Mouse (Mus musculus) kidney, postnatal 25 days (tissue): ENCODE measurements around the gene Ppie.
"Not testable (repeated sequence)": the region's sequence is repeated elsewhere in the genome, so short reads cannot be mapped to it uniquely, and the experiment has no call there.

Experiments
- DNase-seq, 2 experiments: peaks; one replicate each; pipeline ENCODE4 v3.0.0; 2021; ENCODE audit warnings: mixed read lengths in 2 of 2

Gene Ppie

DNA sequence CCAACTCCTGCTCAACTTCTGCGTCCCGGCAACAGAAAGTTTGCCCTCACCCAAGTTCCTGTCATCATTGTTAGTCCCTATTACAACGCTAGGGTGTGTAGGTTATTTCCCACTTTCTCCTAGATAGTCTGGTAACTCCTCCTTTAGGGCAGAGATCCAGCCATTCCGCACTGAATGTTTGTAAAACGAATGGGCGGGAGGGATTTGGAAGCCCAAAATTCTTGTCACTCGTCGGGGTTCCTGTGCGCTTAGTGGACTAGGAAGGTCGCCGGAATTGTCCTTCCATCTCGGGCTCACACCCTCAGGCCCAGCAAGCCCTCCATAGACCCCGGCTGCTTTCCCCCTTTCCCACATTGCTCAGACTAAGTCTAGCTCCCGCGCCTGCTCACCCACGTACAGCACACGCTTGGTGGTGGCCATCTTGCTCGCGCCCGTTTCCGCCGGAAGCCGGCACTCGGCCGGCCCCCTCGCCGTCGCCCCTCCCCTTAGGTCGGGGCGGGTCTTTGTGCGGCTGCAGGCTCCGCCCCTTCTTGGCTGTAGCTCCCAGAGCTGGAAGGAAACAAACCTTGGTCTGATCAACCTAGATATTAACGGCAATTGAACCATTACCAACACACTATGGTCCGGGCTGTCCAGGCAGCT, at the start of gene Ppie:
Gene Ppie, minus strand, starts transcription at position 439 of the 642 bp plus-strand sequence.
- DNase-seq: peak; percentile 87 to 88

DNA sequence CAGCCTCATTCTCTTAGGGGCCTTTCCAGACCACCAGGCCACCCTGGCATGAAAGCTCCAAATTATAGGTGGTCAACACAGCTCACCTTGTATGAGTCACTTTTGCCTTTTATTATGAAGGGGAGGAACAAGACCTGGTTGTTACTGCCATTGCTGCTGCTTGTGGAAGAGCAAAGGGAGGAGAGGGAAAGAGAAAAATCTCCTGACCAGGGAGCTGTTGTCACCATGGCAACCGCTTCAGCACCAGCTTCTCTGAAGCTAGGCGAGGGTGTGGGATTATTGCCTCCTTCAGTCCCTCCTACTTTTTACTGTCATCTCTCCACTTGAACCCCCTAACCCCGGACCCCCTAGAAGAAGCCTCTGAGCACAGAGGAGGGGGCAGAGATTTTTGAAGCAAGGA, 45.1 kb upstream of the Ppie start:
- no peak for DNase-seq

DNA sequence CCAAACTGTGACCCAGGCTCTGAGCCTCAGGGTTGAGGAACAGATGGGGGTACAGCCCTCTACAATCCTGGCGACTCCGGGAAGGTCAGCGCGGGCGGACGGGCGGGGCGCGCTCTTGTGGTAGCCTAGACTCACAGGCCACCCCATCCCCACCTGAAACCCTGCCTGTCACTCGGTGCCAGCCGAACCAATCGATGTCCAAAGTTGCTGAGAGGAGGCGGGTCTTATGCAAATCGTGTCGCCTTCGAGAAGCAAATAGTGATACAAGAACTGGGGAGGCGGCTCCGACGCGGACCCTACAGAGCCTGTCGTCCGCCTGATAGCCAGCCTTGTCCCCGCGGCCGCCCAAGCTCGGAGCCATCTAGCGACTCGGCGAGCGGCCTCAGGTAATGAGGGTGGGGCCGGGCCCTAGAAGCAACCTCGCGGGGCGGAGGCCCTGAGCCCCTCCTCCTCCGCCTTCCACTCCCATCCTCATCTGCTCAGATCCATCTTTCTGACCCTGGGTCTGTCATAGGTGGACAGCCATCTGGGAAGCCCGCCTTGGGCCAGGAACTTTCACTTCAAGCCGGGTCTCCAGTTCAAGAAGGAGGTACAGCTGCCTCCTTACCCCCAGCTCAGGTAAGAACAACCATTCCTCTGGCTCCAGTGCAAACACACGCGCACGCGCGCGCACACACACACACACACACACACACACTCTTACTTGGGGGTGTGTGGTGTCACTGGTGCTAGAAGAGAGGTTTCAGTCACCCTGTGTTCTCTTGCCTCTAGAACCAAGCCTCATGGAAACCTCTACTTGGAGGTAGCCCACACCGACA, 43.7 kb upstream of the Ppie start:
- DNase-seq: peak; percentile 68 to 85

DNA sequence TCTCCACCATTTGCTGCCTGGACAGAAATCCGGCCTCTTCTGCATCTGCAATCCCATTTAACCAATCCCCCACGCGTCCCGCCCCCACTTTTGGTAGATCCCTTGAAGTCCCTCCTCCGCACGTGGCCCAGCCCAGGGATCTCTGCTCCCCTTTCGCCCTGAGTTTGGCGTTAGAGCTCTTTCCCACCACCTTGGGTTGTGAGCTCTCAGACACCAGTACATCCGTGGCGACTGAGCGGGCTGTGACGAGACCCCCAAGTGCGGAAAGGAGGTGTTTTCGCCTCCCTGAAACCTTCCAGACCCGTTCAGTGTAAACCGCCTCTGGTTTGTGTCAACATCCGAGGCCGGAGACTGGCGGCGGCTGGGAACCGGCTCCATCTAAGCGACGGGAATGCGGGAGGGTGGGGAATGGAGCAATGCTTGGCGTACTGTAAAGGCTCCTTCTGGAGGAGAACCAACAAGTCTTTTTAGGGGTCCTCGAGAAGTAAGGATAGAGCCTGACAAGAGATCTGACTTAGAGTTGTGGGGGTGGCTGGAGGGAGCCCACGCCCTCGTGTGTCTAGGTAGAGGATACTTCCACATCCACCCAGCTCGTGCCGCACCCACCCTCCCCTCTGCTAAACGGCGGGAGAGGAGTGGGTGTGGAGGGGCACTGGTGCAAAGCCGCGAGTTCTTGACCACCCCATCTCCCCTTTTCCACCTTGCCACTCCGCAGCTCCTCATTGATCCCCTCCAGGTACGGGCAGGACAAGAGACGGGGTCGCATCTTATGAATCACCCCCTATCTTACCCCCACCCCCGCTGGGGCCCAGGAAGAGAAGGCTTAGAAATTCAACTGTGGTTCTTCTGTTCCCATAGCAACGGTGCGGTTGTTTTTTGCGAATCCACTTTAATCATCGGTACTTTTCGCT, 42.8 kb upstream of the Ppie start, which contains the start of gene Hpcal4:
Gene Hpcal4, plus strand, starts transcription at position 900 of the 911 bp plus-strand sequence.
- peak in 1 of 2 experiments; percentile 19 for DNase-seq

DNA sequence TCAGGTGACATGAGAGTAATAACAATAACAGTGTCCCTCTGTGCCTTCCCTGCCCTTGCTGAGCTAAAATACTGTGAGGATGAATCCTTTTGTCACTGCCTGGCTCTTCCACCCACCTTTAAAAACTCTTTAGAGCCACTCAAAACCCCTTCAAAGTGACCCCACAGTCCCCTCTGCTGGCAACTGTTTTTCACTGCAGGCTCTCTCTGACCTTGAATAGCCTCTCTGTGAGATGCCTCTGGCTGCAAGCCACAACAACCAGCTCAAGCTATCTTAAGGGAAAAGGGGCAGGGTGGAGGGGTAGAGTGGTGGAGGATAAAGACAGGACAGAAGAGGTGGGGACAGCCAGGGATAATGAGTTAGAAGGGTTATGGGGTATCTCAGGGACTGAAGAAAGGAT, 32.1 kb upstream of the Ppie start:
- DNase-seq: no peak

DNA sequence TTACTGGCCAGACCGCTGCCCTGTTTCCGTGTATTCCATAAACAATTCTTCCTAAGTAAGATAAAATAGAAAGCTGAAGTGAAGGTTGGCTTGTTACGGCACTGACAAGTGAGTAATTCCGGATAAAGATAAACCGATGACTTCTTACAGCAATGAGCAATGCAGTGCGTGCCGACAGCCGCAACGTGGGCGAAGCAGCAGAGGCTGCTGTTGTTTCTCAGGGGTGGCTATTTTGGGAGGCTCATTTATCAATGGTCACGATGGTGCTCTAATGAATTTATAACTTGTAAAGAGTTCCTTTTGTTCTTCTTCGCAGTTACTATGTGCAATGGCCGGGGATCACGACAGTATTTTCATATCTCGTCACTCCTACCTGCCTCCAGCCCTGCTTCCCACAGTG, 24.4 kb upstream of the Ppie start:
- DNase-seq: no peak

DNA sequence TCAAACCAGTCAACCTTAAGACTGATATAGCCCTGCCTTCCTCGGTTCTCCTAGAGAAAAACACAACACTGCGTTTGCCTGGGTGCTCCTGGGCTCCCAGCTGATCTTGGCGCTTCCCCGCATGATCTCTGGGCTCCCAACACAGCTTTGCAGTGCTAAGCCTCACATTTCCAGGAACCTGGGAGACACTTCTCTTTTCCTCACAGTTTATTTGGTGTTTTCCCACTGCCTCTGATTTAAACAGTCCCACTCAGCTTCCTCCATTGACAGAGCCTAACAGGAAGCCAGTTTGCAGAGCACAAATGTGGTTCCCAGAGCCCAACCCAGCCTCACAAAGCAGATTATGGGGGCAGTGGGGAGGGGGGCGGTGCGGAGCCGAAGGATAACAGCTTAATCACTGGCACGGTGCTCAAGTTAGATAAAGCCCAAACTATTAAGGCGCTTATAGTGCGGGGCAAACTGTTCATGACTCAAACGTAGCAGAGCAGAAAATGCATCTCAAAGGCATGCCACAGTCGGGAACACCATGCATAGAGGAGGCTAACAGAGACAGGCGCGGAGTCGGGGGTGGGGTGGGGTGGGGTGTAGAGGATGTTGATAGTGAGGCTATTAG, 22.7 kb upstream of the Ppie start:
- DNase-seq: no peak

DNA sequence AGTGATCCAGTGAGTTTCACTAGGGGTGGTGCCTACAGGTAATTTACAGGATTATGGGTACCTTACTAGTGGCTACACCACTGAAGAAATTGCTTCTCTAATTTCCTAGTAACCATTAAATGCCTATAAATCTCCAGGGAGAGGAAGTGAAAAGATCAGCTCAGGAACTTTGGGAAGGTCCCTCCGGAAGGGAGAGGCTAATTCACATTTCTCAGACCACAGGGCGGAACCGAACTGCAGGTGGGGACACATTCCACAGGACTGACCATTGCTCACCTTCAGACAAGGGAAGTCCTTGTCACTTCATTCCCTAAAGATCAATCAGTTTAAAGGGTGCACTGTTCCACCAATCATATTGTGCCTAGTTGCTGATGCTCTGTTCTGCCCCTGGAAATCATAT, 21.5 kb upstream of the Ppie start:
- not testable (repeated sequence) for DNase-seq

DNA sequence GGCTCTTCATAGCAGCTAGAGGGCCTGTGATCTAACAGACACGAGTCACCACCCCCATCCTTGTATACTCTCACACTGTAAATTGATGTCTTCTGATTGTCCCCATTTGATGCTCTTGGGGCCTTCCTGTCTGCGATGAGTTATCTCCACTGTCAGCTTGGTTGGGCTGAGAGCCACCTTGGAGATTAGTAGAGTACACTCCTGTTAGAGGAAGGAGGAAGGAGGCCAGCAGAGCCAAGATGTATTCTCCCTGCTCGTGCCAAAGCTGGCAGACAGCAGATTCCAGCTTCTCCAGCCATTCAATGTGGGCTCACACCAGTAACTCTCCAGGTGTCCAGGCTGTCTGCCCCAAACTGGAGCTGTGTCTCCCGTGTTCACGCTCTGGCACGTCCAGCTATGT, 20.8 kb upstream of the Ppie start:
- no peak for DNase-seq

DNA sequence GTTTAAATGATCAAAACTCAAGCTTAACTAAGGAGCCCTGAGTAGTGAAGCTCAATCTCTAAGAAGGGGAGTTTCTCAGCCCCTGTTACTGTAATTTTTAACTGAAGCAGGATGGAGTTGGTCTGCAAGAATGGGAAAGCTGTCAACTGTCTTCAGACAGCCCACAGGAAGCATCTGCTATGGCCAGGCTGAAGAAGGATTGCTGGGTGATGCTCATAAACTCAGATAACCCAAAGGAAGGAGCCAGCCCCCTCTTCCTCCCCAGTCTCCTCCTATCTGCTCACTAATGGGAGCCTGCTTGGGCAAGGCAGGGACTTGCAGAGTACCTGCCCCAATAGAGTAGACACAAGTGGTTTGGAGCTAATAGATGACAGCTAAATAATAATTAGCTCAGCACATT, 16.1 kb upstream of the Ppie start:
- no peak for DNase-seq

DNA sequence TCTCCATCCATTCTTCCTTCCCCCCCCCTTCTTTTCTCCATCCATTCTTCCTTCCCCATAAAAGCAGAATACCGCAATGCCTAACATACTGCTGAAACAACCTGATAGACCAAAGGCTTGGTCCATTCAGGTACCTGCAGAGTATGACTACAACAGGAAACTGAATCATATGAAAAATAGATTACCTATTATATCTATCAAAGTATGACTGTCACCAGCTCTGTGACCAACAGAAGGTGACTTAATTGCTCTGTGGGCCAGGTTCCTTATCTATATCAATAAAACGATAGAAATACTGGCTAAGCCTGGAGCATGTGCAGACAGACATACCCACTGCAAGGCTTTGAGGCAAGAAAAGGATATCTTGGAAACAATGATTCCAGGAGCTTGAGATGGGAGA, 15.7 kb upstream of the Ppie start:
- no peak for DNase-seq

DNA sequence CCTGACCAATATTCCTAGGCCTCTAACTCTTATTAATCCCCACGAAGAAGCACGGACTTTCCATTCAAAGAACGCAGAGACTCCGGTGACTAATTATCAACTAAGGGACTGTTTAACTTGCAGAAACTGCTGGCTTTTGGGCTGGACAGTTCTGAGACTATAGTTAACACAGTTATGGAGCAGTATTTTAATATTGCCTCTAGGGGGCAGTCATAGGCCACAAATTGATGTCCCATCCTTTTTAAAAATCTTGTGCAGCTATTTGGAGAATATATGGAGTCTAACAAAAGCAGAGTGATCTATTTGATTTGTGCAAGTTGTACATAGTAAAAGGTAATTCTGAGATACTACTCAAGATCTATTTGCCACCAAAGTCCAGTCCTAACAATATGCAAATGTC, 15.3 kb upstream of the Ppie start:
- DNase-seq: peak in 1 of 2 experiments; percentile 18

DNA sequence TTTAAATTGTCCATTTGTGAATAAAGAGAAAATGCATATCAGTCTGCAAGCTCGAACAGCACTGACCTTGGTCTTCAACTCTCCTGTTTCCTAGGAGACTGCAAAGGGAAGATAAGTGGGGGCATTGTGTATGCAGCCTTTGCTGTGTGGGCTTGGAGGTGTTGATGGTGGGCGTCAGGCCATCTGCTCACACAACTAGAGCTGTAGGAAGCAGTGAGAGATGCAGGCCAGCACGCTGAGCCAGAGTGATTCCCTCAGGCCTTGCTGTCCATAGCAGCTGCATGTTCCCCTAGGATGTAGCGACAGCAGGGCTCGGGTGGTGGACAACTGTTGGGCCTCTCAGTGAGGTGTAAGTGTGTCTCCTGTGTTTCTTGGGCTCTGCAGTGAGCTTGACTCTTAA, 13.2 kb upstream of the Ppie start:
- DNase-seq: no peak

DNA sequence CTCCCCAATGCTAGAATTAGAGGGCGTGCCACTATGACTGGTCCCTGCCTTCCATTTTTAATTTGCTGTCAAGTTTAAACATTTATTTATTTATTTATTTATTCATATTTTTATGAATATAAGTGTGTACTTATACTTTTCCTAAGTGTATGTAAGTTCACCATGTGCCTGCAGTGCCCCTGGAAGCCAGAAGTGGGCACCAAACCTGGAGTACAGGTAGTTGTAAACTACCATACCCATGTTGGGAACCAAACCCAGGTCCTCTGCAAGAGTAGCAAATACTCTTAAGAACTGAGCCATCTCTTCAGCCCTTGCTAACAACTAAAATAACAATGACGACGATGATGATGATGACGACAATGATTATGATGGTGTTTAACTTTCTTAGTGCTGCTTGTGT, 12.3 kb upstream of the Ppie start:
- no peak for DNase-seq

DNA sequence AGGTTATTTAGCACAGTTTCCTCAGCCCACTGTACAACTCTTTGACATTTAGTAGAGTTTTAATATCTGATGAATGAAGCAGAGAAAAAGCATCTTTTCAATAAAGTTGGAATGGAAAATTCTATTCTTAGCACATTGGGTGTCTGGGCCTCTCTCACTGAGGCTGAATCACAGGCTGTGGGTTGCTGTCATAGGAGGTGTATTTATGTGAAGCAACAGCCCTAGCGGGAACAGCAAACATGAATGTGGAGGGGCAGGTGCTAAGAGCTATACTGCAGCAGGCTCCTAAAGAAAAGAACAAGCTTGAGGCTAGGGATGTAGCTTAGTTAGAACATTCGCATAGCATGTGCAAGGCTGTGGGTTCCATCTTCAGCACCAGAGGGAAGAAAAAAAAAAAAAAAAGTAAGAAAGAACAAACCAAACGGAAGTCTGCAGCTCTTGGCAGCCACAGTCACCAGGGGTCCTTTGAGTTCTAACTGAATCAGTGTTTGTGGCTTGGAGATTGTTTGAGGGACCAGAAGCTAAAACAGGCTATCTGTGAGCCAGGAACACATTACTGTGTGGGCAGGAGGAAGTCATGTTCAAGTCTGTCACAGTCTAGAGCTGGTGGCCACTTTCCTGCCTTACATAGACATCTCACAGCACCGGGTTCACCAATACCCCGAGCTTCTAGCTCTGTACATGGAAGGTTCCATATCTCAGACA, 7.8 kb upstream of the Ppie start:
- no peak for DNase-seq

DNA sequence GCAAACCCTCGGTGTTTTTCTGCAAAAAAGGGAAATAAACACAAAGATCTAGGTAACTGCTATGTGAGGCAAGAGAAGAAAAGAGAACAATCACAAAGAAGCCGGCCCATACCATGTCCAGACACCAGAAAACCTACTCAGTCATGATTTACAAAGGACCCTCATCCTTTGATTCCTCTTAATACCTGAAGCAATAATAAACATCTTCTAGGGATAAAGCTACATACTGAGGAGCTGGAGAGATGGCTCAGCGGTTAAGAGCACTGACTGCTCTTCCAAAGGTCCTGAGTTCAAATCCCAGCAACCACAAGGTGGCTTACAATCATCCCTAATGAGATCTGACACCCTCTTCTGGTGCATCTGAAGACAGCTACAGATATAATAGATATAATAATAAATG, 2.2 kb downstream of the Ppie start:
- DNase-seq: no peak

DNA sequence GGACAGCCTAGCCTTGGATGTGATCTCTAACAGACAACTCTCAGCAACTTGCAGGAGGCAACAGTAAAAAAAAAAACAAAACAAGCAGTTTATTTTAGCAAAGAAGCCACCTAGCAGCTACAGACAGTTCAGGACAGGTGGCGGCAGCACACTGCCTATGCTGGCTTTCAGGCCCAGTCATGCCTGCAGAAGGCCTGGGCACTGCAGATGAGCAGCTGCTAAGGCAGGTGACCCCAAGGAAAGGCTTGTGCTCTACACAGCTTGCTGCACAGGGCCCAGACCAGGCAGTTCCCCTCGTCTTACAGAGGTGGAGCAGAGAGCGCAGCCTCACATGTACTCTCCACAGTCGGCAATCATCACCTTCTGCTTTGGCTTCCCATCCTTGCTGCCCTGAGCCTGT, 12.7 kb downstream of the Ppie start:
- DNase-seq: no peak

DNA sequence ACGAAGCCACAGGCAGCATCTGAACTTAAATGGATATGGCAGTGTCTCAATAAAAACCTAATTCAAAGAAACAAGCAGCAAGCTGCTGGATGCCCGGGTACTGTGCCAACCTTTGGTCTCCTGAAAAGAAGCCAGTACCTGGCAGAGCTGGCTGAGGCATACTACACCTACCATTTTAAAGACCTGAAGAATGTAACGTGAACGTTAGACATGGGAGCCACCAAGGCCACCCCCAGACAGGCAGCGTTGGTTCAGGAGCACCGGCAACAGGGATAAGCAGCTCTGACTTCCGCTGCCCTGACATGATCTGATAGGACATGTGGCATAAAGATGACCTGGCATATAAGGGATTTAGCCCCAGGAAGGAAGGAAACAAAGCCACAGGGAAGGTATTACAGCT, 13.1 kb downstream of the Ppie start:
- DNase-seq: no peak

DNA sequence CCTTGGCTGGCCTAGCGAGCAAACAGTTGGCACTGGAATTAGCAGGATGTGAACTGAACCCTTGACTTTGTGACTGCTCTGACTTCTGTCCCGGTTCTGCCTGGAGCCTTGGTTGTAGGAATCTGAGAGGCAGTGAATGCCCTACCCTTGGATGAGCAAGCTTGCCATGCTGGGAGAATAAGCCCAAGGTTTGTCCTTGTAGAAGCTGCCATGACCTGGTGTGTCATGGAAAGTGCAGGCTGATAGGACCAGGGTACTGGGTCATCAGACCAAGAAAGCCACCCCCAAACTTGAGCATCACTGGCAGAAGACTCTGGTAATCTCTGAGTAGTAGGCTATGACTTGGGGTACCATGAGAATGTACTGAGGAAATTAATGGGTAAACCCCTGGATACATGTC, 18.5 kb downstream of the Ppie start:
- DNase-seq: peak in 1 of 2 experiments; percentile 6

DNA sequence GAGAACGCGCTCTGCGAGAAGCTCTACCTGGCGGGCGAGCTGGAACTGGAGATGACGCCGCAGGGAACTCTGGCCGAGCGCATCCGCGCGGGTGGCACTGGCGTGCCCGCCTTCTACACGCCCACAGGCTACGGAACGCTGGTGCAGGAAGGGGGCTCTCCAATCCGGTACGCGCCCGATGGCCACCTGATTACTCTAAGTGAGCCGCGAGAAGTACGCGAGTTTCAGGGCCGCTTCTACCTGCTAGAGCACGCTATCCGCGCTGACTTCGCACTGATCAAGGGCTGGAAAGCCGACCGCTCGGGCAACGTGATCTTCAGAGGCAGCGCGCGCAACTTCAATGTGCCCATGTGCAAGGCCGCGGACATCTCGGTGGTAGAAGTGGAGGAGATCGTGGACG, 23.1 kb downstream of the Ppie start:
- DNase-seq: peak in 1 of 2 experiments; percentile 23

DNA sequence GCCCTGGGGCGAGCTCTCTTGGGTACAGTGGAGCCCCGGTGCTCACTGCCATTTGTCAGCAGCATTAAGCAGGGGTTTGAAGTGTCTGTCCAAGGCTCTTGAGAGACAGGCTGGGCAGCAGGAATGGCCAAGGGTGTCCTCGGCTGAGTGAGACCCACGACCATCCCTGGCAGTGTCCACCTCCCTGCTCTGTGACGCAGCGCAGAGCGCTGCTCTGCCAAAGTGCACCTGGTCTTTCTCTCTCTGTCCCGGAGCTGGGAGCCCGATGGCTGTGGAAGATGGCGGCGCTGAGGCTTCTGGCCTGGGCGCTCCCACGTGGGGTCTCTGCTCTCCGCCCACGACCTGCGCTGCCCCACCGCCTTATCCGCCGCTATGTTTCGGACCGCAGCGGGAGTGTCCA, 23.7 kb downstream of the Ppie start, which contains the start of gene Oxct2b:
Gene Oxct2b, plus strand, starts transcription at position 256 of the 400 bp plus-strand sequence.
- no peak for DNase-seq

DNA sequence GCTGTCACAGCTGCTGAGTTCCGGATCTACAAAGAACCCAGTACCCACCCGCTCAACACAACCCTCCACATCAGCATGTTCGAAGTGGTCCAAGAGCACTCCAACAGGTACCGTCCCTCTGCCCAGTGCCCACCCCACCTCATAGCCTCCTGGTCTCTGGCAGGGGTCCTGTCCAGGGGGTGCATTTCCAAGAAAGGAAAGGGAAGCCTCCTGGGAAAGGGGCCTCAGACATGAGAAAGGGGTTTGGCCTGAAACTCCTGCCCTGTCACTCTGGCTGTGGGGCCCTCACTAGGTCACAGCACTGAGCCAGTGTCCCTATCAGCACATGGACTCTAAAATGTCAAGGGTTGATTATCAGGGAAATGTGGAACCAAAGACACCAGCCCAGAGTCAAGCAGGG, 25.1 kb downstream of the Ppie start:
- DNase-seq: not testable (repeated sequence)
